Mouse (Mus musculus) stomach, postnatal 0 days (tissue): ENCODE results near the gene Tgfb2. TPM values are rescaled to one million over a fixed set of nuclear protein-coding genes. Genes with fewer than 3 reads are reported as not detected.

Experiments used
- ATAC-seq: fragments of 200-750 bp; cut with Nextera tagmentation; 2 replicates; pipeline ENCODE4 v1.8.0; 2017; ENCODE audit not compliant: low FRiP score, low TSS enrichment
- DNase-seq: peaks from one replicate; pipeline ENCODE4 v3.0.0-alpha.2; 2016; ENCODE audit warnings: low spot score
- H3K27ac ChIP-seq: fragments of 300-500 bp; sonication (generic); replicated peaks from 2 replicates; pipeline ENCODE4 v1.5.1; 2014; ENCODE audit warnings: mild to moderate bottlenecking, control low read depth
- H3K27me3 ChIP-seq: fragments of 300-500 bp; sonication (generic); 2 replicates; pipeline ENCODE4 v1.6.1; 2014; ENCODE audit warnings: low read length; ENCODE audit not compliant: control insufficient read depth, insufficient read depth
- H3K36me3 ChIP-seq: fragments of 300-500 bp; sonication (generic); 2 replicates; pipeline ENCODE4 v1.6.1; 2014; ENCODE audit warnings: low read length, mixed read lengths; ENCODE audit not compliant: control insufficient read depth, insufficient read depth
- H3K4me1 ChIP-seq: fragments of 300-500 bp; sonication (generic); replicated peaks from 2 replicates; pipeline ENCODE4 v1.6.1; 2014; ENCODE audit warnings: antibody characterized with exemption; ENCODE audit not compliant: control insufficient read depth, insufficient read depth
- H3K4me2 ChIP-seq: fragments of 300-500 bp; sonication (generic); replicated peaks from 2 replicates; pipeline ENCODE4 v1.6.1; 2014; ENCODE audit warnings: low read depth, mild to moderate bottlenecking, control low read depth, moderate library complexity
- H3K4me3 ChIP-seq: fragments of 300-500 bp; sonication (generic); 2 replicates; pipeline ENCODE4 v1.5.1; 2014; ENCODE audit warnings: low read depth, low read length, control low read depth
- H3K9ac ChIP-seq: fragments of 300-500 bp; sonication (generic); 2 replicates; pipeline ENCODE4 v1.6.1; 2014; ENCODE audit warnings: mild to moderate bottlenecking, low read length, control low read depth, mixed read lengths
- H3K9me3 ChIP-seq: fragments of 300-500 bp; sonication (generic); 2 replicates; pipeline ENCODE4 v1.6.1; 2016; ENCODE audit warnings: low read length; ENCODE audit not compliant: control insufficient read depth
- CTCF ChIP-seq: IDR thresholded peaks from 2 replicates; pipeline ENCODE4 v1.5.1; 2016; ENCODE audit warnings: antibody characterized with exemption, low read depth, mild to moderate bottlenecking, moderate library complexity
- EP300 ChIP-seq: optimal IDR thresholded peaks from 2 replicates; pipeline ENCODE3; 2016; ENCODE audit warnings: antibody characterized with exemption
- WGBS: fragments of 180-500 bp; shearing (Covaris S2); extraction: QIAGEN DNeasy Blood & Tissue Kit; methylation state at CpG from one replicate; pipeline ENCODE4 v1.1.7; 2014; 5-methylcytosine and 5-hydroxymethylcytosine counted together
- polyA plus RNA-seq: library from polyadenylated mRNA; unstranded; fragments of >200 nt; fragmentation: Nextera tagmentation; extraction: Ambion mirVana; gene quantifications from 2 replicates; pipeline ENCODE4 v1.2.1, GENCODE M21; 2015

Gene Tgfb2
- polyA plus RNA-seq, 1 experiment from 2014 or later: 10.3 TPM

GRCm38 (mm10) chr1:186621812-186622211 lies 84.0 kb downstream of the Tgfb2 start:
- no peak for DNase-seq
- H3K4me3 ChIP-seq: no peak overlapping the region
- ATAC-seq: no peak
- H3K9me3 ChIP-seq: no peaks in the 10 kb centered on the region
- WGBS: 92% methylated on average over 3 of the region's 3 CpGs
- no peaks in the 10 kb centered on the region for H3K27me3 ChIP-seq
- no peak overlapping the region for H3K27ac ChIP-seq
- H3K9ac ChIP-seq: no peak overlapping the region
- no peak for TF ChIP-seq CTCF
- TF ChIP-seq EP300: no peak
- H3K36me3 ChIP-seq: no peaks in the 10 kb centered on the region
- no peaks in the 10 kb centered on the region for H3K4me1 ChIP-seq
- H3K4me2 ChIP-seq: no peak overlapping the region

- Histone ChIP-seq H3K9me3 (no peaks in the 10 kb centered on the region), H3K9ac (no peak overlapping the region), H3K4me1 (no peaks in the 10 kb centered on the region), H3K27me3 (no peaks in the 10 kb centered on the region), H3K4me2 (no peak overlapping the region), H3K36me3 (no peaks in the 10 kb centered on the region), H3K27ac (no peak overlapping the region), H3K4me3 (no peak overlapping the region)
- DNase-seq: no peak
- TF ChIP-seq EP300: no peak
- TF ChIP-seq CTCF: no peak
- 52% methylated on average over 6 of the region's 6 CpGs for WGBS
- ATAC-seq: no peak
Observed at GRCm38 (mm10) chr1:186618285-186618684, 87.5 kb downstream of the Tgfb2 start.

GRCm38 (mm10) chr1:186611371-186611770 lies 94.4 kb downstream of the Tgfb2 start:
- H3K9me3 ChIP-seq: no peaks in the 10 kb centered on the region
- no peaks in the 10 kb centered on the region for H3K27me3 ChIP-seq
- H3K27ac ChIP-seq: no peak overlapping the region
- no peaks in the 10 kb centered on the region for H3K4me1 ChIP-seq
- 90% methylated on average over 2 of the region's 2 CpGs for WGBS
- TF ChIP-seq EP300 (no peak), CTCF (no peak)
- H3K4me3 ChIP-seq: no peak overlapping the region
- no peak for DNase-seq
- no peaks in the 10 kb centered on the region for H3K36me3 ChIP-seq
- H3K4me2 ChIP-seq: no peak overlapping the region
- no peak for ATAC-seq
- H3K9ac ChIP-seq: no peak overlapping the region

GRCm38 (mm10) chr1:186610481-186610880 lies 95.3 kb downstream of the Tgfb2 start:
- DNase-seq (no peak), ATAC-seq (no peak)
- no peaks in the 10 kb centered on the region for H3K36me3 ChIP-seq
- no peaks in the 10 kb centered on the region for H3K4me1 ChIP-seq
- no peaks in the 10 kb centered on the region for H3K27me3 ChIP-seq
- H3K9me3 ChIP-seq: no peaks in the 10 kb centered on the region
- no peak overlapping the region for H3K4me3 ChIP-seq
- peak overlapping the region; percentile 61 for H3K27ac ChIP-seq
- no peak for TF ChIP-seq EP300
- TF ChIP-seq CTCF: no peak
- WGBS: 80% methylated on average over 5 of the region's 5 CpGs
- no peak overlapping the region for H3K9ac ChIP-seq
- H3K4me2 ChIP-seq: no peak overlapping the region

- Histone ChIP-seq H3K27ac (peak overlapping the region; percentile 61), H3K9ac (no peak overlapping the region), H3K4me1 (no peaks in the 10 kb centered on the region), H3K36me3 (no peaks in the 10 kb centered on the region), H3K9me3 (no peaks in the 10 kb centered on the region), H3K4me2 (peak overlapping the region; percentile 23), H3K27me3 (no peaks in the 10 kb centered on the region), H3K4me3 (no peak overlapping the region)
- TF ChIP-seq CTCF: no peak
- DNase-seq: peak; percentile 21
- ATAC-seq: peak; percentile 87
- WGBS: 13% methylated on average over 8 of the region's 10 CpGs
Observed at GRCm38 (mm10) chr1:186609793-186610233, 96.0 kb downstream of the Tgfb2 start.

GRCm38 (mm10) chr1:186608116-186608515 lies 97.7 kb downstream of the Tgfb2 start:
- DNase-seq (no peak), ATAC-seq (no peak)
- Histone ChIP-seq H3K27ac (no peak overlapping the region), H3K9me3 (no peaks in the 10 kb centered on the region), H3K4me3 (no peak overlapping the region), H3K27me3 (no peaks in the 10 kb centered on the region), H3K36me3 (no peaks in the 10 kb centered on the region), H3K9ac (no peak overlapping the region), H3K4me2 (no peak overlapping the region), H3K4me1 (no peaks in the 10 kb centered on the region)
- TF ChIP-seq CTCF: no peak
- no peak for TF ChIP-seq EP300
- 88% methylated on average over 3 of the region's 3 CpGs for WGBS
